Mouse (Mus musculus) thymus, postnatal 14 days (tissue): Measurements from ENCODE around the gene Usp20.
A peak's percentile ranks its signal among the peaks of the same experiment; 100 is the strongest.

ENCODE experiments used
- DNase-seq: peaks from one replicate; pipeline ENCODE4 v3.0.0; 2021

The Usp20 gene

GRCm38 (mm10) chr2:30990221-30990620 is 8.1 kb downstream of the Usp20 start:
- no peak for DNase-seq

DNA sequence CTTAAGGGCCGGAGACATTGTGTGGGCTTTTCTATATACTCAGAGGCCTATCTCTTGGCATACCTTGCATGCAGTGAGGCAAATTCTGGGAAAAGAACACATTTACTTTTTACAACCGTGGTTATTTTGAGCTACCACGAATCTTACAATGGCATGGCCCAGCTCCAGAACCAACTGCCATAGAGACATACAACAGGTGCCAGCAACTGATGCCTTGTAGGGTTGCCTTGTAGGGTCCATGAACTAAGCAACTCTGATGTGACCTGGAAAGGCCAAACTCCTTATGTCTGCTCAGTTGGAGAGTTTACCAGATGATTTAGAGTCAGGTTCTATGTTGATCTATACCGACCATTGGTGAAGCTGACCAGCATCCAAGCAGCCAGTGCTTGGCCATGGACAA is 12.8 kb downstream of the Usp20 start:
- no peak for DNase-seq

- DNase-seq: no peak
Observed at GRCm38 (mm10) chr2:30995432-30995996, 13.4 kb downstream of the Usp20 start.

DNA sequence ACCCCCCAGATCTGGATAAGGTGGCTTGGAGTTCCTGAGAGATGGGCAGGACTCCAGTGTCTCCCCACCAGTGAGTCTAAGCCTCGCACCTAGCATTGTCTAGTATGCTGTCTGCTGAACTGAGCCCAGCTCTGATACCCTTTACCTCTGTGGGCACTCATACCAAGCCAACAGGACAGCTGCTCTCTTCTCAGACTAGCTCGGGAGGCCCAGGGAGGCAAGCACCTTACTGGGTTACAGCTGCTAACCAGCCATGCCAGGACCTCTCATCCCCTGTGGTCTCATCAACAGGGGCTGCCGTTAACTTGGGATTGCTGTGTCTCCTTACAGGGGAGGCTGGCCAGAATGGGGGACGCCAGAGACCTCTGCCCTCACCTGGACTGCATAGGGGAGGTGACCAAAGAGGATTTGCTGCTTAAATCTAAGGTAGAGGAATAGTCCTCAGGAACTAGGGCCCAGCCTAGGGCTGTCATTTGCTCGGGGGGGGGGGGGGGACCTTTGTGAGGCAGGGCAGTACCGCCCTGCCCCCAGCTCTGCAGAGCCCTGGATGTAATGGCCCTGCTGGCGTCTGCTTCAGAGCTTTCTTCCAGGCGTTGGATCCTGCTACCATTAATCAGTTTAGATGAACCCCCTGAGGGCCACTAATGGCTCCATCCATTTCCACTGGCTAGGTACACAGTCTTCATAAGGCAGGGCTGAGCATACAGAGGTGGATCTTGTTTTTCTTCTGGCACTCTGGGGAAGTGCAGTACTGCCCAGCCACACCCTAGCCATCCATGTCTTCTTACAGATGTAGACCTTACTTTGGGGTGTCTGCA is 16.6 kb downstream of the Usp20 start:
- DNase-seq: no peak

DNA sequence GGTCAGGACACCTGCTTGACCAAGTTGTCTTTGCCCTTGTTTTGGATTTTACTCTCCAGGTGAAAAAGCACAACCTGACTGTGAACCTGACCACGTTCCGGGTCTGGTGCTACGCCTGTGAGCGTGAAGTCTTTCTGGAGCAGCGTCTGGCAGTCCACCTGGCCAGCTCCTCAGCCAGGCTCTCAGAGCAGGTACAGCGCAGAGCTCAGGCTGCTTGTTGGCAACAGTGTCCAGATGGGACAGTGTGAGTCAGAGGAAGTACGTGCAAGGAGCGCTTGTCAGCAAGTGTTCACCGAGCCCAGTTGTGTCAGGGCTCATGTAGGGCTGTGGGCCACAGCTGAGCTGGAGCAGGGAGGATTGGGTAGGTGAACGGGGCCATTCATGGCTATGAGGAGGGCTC is 20.8 kb downstream of the Usp20 start:
- no peak for DNase-seq

DNA sequence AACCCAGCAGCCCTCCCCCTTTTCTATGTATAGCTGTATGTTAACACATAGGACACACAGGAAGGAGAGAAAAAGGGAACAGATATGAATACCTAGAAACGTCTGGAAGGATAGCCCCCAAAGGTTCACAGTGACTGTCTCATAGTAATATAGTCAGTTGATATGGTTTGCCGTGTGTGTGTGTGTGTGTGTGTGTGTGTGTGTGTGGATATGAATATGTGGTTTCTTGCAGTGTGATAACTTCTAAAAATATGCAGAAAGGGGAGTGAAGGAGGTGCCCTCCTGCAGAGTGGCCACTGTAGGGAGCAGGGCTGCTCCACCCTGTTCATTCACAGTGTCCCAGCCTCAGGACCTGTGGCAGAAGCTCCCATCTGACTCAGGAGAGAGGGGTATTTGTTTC is 23.4 kb downstream of the Usp20 start:
- no peak for DNase-seq

DNA sequence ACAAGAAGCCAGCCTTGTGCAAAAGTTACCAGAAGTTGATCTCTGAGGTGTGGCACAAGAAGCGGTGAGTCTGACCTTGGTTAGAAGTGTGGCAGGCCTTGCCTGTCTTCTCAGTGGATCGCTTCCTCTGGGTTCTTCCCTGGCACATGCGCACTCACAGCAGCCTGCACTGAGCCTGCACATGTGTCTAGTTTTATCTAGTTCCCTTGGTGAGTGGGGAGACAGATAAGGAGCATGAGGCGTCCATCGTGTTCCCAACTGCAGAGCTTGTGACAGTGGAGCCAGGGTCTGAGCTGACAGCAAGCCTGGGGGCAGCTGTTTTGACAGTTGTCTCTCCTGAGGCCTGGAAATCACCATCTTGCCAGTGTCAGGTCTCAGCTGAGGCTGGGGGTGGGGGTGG is 24.4 kb downstream of the Usp20 start:
- peak; percentile 26 for DNase-seq

- DNase-seq: no peak
Observed at GRCm38 (mm10) chr2:31007208-31007607, 25.1 kb downstream of the Usp20 start.

DNA sequence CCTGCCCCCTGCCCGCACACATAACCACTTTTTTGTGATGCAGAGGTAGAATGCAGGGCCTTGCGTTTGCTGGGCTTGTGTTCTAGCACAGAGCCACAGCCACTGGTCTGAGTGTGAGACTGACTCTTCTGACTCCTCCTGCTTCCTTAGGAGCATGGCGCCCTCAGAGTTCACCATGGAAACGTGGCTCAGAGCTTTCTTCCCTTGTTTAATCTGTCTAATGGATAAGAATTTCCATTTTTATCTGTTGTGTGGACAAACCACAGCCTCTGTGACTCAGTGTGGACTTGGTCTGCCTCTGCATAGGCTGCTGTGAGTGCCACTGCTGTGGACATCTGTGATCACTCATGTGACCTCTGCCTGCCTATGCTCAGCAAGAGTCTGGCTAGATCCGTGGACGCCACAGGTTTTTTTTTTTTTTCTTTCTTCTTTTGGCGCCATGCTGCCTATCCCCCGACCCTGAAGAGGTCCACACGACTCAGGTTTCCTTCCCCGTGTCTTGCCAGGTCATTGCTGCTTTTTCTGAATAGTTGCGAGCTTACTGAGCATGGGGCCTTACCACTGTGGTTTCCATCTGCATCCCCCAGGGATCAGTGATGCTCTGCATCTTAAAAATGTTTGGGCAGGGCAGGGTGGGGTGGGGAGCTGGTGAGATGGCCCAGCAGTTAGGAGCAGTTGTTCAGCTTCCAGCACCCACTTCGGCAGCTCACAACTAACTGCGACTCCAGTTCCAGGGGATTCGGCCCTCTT is 31.5 kb downstream of the Usp20 start:
- DNase-seq: no peak

GRCm38 (mm10) chr2:31017625-31018317 is 35.7 kb downstream of the Usp20 start:
- DNase-seq: no peak

DNA sequence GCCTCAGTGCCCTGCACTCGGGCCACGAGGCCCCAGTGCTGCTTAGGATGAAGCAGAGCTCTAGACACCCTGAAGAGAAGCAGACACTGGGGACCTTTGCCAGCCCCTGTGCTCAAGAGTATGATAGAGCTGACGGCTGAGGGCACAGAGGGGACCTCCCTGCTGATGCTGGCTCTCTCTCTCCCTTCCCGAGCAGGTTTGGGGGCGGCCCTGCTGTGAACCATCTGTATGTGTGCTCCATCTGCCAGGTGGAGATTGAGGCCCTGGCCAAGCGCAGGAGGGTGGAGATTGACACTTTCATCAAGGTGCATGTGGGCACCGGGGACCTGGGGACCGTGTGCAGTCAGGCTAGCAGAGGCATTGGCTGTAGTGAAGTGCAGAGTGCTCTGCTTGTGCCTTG is 36.4 kb downstream of the Usp20 start:
- DNase-seq: no peak

- DNase-seq: no peak
Observed at GRCm38 (mm10) chr2:31019011-31019410, 36.9 kb downstream of the Usp20 start.

GRCm38 (mm10) chr2:31020202-31020601 is 38.1 kb downstream of the Usp20 start:
- no peak for DNase-seq

DNA sequence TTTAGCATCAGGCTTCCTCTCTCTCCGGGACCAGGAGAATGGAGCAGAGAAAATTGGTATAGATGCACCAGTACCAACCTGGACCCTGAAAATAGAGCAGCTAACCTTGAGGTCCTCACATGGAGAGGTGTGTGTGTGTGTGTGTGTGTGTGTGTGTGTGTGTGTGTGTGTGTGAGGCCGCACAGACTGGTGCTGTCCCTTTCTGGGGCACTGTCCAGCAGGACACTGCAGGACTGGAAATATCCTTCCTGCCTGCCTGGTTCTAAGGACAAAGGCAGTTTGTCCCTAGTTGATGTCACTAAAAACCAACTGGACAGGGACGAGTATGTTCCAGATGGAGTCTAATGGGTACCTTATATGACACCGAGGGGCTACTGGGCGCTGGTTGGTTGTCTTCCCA is 41.9 kb downstream of the Usp20 start:
- DNase-seq: no peak

DNA sequence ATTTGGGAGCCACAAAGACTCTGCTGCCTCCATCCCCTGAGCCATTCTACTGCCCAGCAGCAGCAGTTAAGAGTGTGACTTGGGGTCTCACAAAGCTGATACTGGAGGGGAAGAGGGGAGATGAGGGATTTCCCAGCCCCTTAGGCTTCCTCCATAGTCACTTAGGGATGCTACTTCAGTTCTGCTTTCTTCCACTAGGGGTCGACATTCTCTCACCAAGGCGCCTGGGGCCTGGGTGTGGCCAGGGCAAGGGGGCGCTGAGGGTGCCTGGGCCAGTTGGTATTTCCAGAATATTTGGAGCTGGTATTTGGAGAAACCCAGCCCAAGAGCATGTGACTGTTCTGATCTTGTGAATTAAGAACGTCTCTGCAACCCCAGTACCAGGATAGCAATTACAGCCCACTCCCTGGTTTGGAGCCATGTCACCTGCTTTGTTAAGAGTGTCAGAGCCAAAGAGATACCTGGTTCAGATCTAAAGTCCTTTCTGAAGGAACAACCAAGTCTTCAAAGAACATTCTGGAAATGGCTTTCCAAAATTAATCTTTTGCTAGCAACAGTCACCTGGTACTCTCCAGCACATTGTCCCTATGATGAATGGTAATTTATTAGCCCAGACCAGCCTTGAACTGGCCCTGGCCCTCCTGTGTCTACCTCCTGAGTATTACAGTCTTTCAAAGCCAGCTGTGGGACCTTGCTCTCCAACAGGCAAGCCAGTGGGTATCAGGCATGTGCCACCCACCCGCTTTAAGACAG is 42.7 kb downstream of the Usp20 start:
- DNase-seq: peak; percentile 81

DNA sequence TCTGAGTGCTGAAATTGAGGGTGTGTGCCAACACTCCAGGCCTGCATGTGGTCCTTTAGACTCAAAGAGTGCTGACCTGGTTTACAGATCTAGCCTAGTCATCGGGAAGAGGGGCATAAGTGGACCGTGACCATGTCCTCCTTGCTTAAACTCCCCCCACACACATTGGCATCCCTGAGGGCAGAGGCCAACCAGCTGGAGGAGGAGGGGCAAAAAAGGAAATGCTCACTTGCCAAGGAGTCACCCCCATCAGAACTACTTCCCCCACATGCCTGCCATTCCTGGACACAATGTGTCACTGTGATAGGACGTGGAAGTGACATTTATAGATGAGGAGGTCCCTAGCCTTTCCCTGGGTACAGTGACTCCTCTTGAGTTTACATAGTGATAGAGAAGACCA is 43.4 kb downstream of the Usp20 start:
- DNase-seq: no peak

DNA sequence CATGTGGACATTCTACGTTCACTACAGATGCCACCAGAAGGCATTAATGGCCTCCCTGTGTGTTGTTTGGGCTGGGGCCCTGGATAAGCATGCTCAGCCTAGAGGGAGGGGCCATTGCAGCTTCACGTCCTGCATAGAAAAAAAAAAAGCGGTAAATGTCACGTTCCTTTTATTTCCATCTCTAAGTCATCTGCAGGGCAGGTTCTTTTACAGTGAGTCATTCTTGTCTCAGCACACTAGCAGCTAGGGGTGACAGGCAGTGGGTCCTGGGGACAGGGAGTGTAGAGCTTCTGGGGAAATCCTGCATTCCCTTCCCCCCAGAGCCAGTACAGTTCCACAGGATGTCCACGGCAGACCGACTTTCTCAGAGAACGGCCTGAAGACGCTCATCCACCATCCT is 44.6 kb downstream of the Usp20 start:
- no peak for DNase-seq

- no peak for DNase-seq
Observed at GRCm38 (mm10) chr2:31031972-31032371, 49.9 kb downstream of the Usp20 start.

DNA sequence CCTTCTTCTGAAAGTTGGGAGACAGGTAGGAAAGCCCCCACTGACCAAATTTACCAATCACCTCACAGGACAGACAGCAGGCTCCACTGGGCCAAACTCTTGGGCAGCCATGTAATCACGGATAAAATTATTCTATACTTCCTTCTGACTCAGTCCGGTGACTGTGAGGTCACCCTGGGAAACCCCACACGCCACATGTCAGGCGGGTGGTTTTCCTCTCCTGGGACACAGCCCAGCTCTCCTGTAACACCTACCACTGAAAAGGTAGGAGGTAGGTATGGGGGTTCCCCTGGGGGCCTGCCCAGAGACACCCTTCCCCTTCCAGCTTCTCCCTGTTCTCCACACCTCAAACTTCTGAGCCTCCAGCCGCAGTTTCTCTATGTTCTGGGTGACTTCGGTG is 54.7 kb downstream of the Usp20 start:
- no peak for DNase-seq

DNA sequence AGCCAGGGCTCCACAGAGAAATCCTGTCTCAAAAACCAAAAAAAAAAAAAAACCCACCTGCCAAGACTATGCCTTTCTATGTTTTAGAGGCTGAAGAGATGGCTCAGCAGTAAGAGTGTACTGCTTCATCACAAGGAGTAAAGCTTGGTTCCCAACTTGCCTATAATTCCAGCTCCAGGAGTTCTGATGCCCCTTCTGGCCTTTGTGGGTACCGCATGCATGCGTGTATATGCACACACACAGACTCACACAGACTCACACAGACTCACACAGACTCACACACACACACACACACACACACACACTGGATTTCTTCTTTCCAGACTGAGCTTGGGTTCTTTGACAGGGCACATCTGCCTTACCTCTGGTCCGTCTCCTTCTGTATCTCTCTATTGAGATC is 58.0 kb downstream of the Usp20 start:
- DNase-seq: no peak

GRCm38 (mm10) chr2:31040487-31040886 is 58.4 kb downstream of the Usp20 start:
- no peak for DNase-seq

- no peak for DNase-seq
Observed at GRCm38 (mm10) chr2:31041386-31041785, 59.3 kb downstream of the Usp20 start.

DNA sequence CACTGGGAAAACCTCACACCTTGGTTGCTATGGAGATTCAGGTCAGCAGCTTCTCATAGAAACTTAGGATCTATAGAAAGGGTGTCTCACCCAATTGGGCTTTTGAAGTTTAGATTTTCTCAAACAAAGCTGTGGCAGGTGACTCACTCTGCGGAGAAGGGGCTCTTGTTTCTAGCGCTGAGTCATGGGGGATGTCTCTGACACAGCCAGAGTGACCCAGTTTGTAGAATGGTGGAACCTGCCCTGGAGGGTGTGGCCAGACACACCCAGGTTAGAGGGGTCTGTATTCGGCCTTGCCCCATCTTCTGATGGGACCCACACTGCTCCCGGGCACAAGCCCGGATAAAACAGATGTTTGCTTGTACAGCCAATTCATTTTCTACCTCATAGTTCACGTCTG is 60.8 kb downstream of the Usp20 start:
- no peak for DNase-seq
